Mouse (Mus musculus) kidney, postnatal 4 days (tissue): ENCODE data around the gene Lsm3.
"Not testable (repeated sequence)": the region's sequence is repeated elsewhere in the genome, so short reads cannot be mapped to it uniquely, and the experiment has no call there.

Experiments used
- DNase-seq, 2 experiments: peaks; one replicate each; pipeline ENCODE4 v3.0.0; 2021; ENCODE audit warnings: mixed read lengths in 2 of 2

The Lsm3 gene

GRCm38 (mm10) chr6:91515545-91516449 is at the start of gene Lsm3, which contains the start of gene Xpc:
TSS of gene Lsm3 (plus strand) at chr6:91515928.
TSS of gene Xpc (minus strand) at chr6:91515888.
- peak; percentile 98 for DNase-seq

DNA sequence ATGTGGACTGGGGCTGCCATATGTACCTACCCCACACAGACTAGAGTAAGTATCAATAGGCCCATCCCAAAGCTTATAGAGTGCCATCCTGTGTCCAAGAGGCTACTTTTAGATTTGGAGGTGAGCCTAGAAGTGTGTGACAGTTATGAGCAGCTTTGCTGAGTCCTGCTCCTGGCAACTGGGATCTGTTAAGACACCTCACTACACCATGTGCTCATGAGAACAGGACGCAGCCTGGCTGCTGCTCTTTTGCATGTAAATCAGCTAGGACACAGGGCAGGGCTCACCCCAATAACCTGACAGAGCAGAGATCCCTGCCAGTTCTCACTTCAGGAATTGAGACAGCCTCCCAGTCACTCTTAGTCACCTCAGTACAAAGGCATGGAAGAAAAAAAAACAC is 48.6 kb upstream of the Lsm3 start:
- DNase-seq: no peak

GRCm38 (mm10) chr6:91470712-91471111 is 45.0 kb upstream of the Lsm3 start:
- no peak for DNase-seq

GRCm38 (mm10) chr6:91471427-91471826 is 44.3 kb upstream of the Lsm3 start:
- not testable (repeated sequence) for DNase-seq

DNA sequence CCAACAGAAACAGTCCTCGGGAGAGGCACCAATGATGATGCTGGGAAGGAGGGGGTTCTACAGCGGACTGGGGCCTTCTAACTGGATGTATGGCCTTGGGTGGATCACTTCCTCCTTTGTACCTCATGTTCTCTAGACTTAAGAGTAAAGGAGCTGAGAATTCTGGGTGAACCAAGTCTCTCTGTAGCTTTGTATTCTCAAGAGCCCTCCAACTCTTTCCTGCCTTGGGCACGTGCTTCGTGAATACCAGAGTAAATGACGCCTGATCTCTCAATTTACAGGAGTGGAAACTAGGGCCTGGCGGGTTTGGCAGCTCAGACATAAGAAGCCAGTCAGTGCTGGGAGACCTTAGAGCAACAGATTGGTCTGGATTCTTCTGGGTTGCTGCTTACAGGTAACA is 43.4 kb upstream of the Lsm3 start:
- peak in 1 of 2 experiments; percentile 17 for DNase-seq

DNA sequence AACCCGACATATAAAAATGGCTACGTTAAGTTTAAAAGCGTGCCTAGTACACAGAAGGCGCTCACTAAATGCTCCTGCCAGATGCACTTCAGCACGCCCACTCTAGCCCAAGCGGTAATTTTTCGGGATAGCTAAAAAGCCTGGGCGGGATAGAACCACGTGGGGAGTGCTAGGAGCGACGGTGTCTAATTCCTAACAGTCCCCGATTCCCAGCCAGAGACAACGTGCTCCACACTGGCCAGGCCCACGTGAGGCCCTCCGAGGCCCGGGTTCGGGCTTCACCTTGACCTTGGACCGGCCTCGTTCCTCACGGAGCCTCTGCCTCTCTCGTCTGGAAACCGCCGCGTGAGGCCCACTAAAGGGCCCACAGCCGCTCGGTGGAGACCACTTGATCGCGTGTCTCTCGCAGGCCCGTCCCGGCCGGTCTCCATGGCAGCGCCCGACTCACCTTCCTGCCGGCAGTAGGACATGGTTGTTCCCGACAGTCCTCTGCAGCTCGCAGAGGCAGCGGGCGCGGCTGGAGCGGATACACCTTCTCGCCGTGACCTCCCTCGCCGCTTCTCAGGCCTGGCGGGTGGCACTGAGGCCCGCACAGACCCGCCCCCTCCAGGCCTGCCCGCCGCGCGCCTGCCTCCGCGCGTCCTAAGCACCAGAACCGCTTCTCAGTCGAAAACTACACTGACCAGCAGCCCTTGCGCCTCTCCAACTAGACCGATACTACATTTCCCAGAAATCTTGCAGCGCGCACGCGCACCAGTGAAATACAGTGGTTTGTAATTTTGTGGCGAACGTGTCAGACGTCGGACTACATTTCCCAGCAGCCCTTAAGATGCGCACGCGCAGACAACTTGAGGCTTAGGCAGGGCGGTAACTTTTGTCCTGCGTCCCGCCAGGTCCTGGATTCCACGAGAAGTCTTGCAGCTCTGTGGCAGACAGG is 42.6 kb upstream of the Lsm3 start, which contains the start of the genes Chchd4 and Tmem43:
TSS of gene Chchd4 (minus strand) at position 679 of the 937 bp plus-strand sequence.
TSS of gene Tmem43 (plus strand) at position 836 of the 937 bp plus-strand sequence.
- DNase-seq: peak; percentile 99

DNA sequence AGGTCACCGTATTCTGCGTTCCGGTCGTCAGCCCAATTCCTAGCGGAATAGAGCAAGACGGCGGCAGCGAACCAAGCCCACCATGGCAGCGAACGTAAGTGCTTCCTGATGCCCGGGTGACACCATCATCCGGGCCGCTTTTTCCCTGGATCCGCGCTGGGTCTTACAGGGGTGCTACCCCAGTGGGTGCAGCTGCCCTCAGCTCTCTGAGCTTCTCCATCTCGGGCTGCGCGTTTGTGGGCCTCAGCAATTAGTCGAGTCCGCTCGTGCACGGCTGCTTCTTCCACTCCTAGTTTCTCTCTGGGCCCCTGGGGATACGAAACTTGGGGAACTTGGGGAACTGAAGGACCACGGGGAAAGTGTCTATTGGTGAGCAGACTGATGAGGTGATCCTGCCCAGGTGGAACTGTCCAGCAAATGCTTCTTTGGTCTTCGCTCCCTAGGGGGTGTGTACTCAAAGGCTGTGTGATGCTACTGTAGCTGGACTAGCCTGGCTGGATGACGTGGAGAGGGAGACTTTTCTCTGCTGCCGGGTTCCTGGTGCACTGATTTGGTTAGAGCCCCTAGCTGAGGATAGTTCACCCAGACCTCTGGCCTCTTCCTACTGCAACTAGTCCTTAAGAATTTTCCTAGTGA is 41.8 kb upstream of the Lsm3 start:
- no peak for DNase-seq

DNA sequence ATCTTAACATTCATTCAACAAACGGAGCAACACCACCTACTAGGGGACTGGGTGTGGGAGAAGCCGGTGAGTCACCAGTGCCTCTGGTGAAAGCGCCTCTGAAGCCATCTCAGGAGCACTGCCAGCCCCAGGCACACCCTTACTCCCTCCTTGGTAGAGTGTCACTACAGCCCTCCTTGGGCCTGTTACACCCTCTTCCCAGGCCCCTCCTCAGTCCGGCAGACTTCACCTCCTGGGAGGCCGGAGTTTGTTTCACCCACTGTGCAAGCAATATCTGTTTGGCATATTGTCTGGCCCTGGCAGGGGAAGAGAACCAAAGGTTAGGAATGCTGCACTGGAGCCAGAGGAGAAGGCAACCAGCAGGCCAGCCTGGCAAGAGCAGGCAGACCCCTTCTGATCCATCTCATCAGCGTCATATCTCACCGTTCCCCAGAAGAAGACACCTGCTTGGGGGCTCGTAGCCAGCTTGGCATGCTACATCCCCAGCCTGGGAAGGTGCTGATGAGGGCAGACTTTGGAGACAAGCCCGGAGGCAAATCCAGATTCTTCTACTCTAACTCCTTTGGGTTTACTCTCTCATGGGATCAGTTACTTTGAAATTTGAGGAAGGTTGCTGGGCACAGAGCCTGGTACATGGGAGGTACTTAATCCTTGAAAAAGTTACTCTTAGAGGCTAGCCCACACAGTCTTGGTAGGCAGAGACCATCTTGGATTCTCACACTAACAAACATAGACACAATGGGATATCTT is 41.1 kb upstream of the Lsm3 start:
- DNase-seq: no peak

- DNase-seq: no peak
Observed at GRCm38 (mm10) chr6:91476541-91476940, 39.2 kb upstream of the Lsm3 start.

- DNase-seq: no peak
Observed at GRCm38 (mm10) chr6:91483371-91483770, 32.4 kb upstream of the Lsm3 start.

DNA sequence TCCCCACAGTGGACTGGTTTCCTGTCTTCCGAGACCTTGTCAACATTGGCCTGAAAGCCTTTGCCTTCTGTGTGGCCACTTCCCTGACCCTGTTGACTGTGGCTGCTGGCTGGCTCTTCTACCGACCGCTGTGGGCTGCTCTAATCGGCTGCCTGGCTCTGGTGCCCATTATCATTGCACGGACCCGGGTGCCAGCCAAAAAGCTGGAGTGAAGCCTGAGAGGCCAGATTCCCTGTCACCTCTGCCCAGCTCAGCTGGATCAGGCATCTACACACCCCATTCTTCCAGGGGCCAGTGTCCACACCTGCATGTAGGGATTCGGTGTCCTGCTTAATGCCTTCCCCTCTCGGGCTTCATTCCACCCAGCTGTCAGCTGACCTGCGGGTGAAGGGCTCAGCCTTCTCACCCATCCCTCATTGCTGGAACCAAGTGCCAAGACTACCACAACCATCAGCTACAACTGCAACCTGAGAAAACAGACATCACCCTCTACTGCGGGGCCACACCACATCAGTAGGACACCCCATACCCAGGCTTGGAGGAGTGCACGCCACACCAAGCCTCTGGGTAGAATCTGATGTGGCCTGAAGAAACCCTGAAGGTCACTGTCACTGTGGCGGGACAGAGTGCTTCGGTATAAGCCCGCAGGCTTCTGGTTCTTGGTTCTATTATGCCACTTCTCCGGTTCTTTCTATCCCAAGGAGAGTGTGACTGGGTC is 28.8 kb upstream of the Lsm3 start:
- DNase-seq: no peak

GRCm38 (mm10) chr6:91488496-91489212 is 27.1 kb upstream of the Lsm3 start:
- DNase-seq: no peak

- DNase-seq: no peak
Observed at GRCm38 (mm10) chr6:91489872-91490271, 25.9 kb upstream of the Lsm3 start.

- DNase-seq: no peak
Observed at GRCm38 (mm10) chr6:91491004-91491403, 24.7 kb upstream of the Lsm3 start.

DNA sequence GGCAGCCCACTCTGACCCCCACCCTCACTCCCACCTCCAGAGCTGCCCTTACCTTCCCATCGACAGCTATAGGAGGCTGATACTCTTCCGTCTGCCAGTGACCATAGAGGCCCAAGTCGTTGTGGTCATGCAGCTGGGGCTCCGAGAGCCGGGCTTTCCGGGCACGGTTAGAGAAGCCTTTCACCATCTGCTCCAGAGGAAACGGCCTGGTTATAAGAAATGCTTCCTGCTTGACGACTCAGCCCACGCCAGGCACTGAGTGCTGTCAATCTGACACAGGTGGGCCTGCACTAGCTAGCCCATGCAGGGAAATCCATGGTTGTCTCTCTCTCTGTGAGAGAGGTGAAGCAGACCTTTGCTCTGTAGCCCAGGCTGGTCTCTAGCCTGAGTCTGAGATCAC is 22.7 kb upstream of the Lsm3 start:
- DNase-seq: no peak

DNA sequence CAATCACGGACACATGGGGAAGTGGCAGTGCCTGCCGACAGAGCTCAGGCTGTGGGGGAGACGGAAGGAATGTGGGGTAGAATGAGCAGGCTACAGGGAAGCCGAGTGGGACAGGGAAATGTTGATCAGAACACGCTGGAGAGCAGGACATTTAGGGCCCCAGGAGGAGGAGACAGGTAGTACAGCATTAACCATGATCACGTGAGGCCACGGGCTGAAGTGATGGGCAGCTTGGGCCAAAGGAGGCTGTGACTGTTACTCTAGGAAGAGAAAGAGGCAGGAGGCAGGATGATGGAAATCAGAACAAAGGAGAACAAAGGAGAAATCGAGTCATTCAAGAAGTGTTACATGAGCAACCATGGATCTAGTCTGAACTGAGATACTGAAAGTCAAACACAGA is 21.2 kb upstream of the Lsm3 start:
- no peak for DNase-seq

DNA sequence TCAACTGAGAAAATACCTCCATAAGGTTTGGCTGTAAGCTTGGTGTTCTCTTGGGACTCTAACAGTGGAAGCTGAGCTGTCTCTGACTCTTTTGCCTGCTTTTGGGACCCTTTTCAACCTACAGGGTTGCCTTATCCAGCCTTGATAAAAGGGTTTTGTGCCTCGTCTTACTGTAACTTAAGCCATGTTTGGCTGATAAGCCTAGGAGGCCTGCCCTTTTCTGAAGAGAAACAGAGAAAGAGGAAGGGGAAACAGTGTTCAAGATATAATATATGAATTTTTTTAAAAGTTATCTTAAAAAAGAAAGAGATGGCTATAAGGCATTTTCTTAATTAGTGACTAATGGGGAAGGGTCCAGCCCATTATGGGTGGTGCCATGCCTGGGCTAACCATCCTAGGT is 12.4 kb upstream of the Lsm3 start:
- DNase-seq: no peak

- DNase-seq: no peak
Observed at GRCm38 (mm10) chr6:91506036-91506435, 9.7 kb upstream of the Lsm3 start.

DNA sequence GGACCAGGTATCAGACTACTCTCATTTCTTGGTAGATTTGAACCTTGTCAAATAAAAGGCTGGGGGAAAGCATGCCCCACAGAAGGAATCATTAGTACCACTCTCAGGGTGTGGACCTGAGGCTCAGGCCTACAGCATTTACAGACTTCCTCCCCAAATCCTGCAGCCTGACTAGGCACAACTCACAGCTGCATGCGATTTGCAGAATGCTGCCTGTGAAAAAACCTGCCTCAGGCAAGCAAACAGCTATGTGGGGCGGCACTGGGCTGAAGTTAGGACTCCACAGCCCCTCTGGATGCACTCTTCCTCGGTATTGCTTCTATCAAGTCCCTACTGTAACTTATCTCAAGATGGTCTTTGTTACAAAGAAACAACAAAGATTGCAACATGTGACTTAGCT is 7.7 kb upstream of the Lsm3 start:
- DNase-seq: no peak

DNA sequence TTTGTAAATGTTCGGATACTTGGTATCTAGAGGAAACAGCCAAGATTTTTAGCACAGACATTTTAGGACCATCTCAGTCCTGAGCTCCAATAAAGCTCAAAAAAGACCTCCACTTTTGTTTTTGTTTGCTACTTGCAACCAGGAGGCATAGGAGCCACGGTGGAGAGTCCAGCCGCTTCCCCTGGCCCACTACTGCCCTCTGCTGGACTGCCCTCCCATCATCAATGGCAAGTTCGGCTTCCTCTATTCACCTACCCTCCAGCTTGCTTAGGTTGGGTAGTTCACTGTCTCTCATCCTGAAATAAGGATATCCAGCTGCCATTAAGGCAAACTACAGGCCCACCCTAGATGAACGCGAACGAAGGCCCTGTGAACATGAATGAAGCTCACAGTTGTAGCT is 6.4 kb upstream of the Lsm3 start:
- peak; percentile 85 to 87 for DNase-seq

- DNase-seq: no peak
Observed at GRCm38 (mm10) chr6:91510211-91510610, 5.5 kb upstream of the Lsm3 start.
